Mouse (Mus musculus) E14TG2a.4 (cell line): ENCODE results near the gene Reps2.

ENCODE experiments used
- CTCF ChIP-seq: conservative IDR thresholded peaks from 2 replicates; pipeline ENCODE4 v1.5.1; 2014; ENCODE audit warnings: low read length
- POU5F1 ChIP-seq: IDR thresholded peaks from 2 replicates; pipeline ENCODE4 v1.6.1; 2014; ENCODE audit warnings: low read length, borderline replicate concordance

- TF ChIP-seq CTCF = no peak
- TF ChIP-seq POU5F1 = no peak
Observed at GRCm38 (mm10) chrX:162470213-162470612, 173.2 kb downstream of the Reps2 start.
